Comparison of ENCODE assay signal across 9 mouse cellular contexts in genomic region chr4:3052314-3053059, GRCm38 (mm10).
DNase-seq lines count a peak whose midpoint lies in the region; ATAC-seq lines count a peak whose summit lies in the region.
"Had no signal": no experiment of that assay in that cellular context is flagged by ENCODE, and none has a peak within 500 bp of the region (broad histone marks: within the 10 kb centered on the region; RNA-seq: fewer than 3 reads in every experiment).

No protein-coding gene starts in this region.

- H3K9me3 ChIP-seq in embryonic facial prominence, embryonic 12.5 days: peaks cover 67% of the 10 kb centered on the region
- peaks cover 67% of the 10 kb centered on the region for H3K9me3 ChIP-seq in embryonic facial prominence, embryonic 10.5 days
- H3K9me3 ChIP-seq in forebrain, embryonic 14.5 days (replicated peaks; ENCODE audit: control insufficient read depth, low read length): peaks cover 65% of the 10 kb centered on the region
- H3K9me3 ChIP-seq in kidney, embryonic 16.5 days (ENCODE audit: low read length): peaks cover 66% of the 10 kb centered on the region
- peaks cover 63% of the 10 kb centered on the region for H3K9me3 ChIP-seq in midbrain, embryonic 15.5 days

- no peak overlapping the region for H3K4me3 ChIP-seq in embryonic facial prominence, embryonic 12.5 days
- no peak overlapping the region for H3K4me3 ChIP-seq in embryonic facial prominence, embryonic 10.5 days
- H3K4me3 ChIP-seq in forebrain, embryonic 14.5 days (ENCODE audit: low read depth, low read length): no peak overlapping the region
- H3K4me3 ChIP-seq in kidney, embryonic 16.5 days (ENCODE audit: low read length): no peak overlapping the region
- no peak overlapping the region for H3K4me3 ChIP-seq in midbrain, embryonic 15.5 days
- H3K4me3 ChIP-seq: myocyte had no signal

- no peak overlapping the region for H3K27ac ChIP-seq in embryonic facial prominence, embryonic 12.5 days
- no peak overlapping the region for H3K27ac ChIP-seq in embryonic facial prominence, embryonic 10.5 days (replicated peaks)
- no peak overlapping the region for H3K27ac ChIP-seq in forebrain, embryonic 14.5 days (ENCODE audit: low read depth, low read length)
- H3K27ac ChIP-seq in kidney, embryonic 16.5 days (ENCODE audit: low read length): no peak overlapping the region
- H3K27ac ChIP-seq in midbrain, embryonic 15.5 days: no peak overlapping the region

- no peaks in the 10 kb centered on the region for H3K27me3 ChIP-seq in embryonic facial prominence, embryonic 12.5 days
- H3K27me3 ChIP-seq in embryonic facial prominence, embryonic 10.5 days (replicated peaks; ENCODE audit: low read depth, poor library complexity, severe bottlenecking): no peaks in the 10 kb centered on the region
- H3K27me3 ChIP-seq in forebrain, embryonic 14.5 days (replicated peaks; ENCODE audit: control insufficient read depth, insufficient read depth, low read length): no peaks in the 10 kb centered on the region
- H3K27me3 ChIP-seq in kidney, embryonic 16.5 days (ENCODE audit: insufficient read depth, low read length): no peaks in the 10 kb centered on the region
- no peaks in the 10 kb centered on the region for H3K27me3 ChIP-seq in midbrain, embryonic 15.5 days (replicated peaks)

- no peak overlapping the region for H3K9ac ChIP-seq in embryonic facial prominence, embryonic 12.5 days
- no peak overlapping the region for H3K9ac ChIP-seq in forebrain, embryonic 14.5 days (ENCODE audit: low read length)
- H3K9ac ChIP-seq in kidney, embryonic 16.5 days (replicated peaks; ENCODE audit: low read length): no peak overlapping the region
- no peak overlapping the region for H3K9ac ChIP-seq in midbrain, embryonic 15.5 days

- intact Hi-C loops in left cerebral cortex, postnatal 4 days (cut with DNase I): no loop called here

- H3K4me1 ChIP-seq in embryonic facial prominence, embryonic 12.5 days: no peaks in the 10 kb centered on the region
- H3K4me1 ChIP-seq in embryonic facial prominence, embryonic 10.5 days: no peaks in the 10 kb centered on the region
- no peaks in the 10 kb centered on the region for H3K4me1 ChIP-seq in forebrain, embryonic 14.5 days (ENCODE audit: control insufficient read depth, insufficient read depth, low read length)
- no peaks in the 10 kb centered on the region for H3K4me1 ChIP-seq in kidney, embryonic 16.5 days (ENCODE audit: insufficient read depth, low read length)
- H3K4me1 ChIP-seq in midbrain, embryonic 15.5 days: no peaks in the 10 kb centered on the region

- no peaks in the 10 kb centered on the region for H3K36me3 ChIP-seq in embryonic facial prominence, embryonic 12.5 days
- H3K36me3 ChIP-seq in embryonic facial prominence, embryonic 10.5 days (replicated peaks): no peaks in the 10 kb centered on the region
- H3K36me3 ChIP-seq in forebrain, embryonic 14.5 days (ENCODE audit: control insufficient read depth, insufficient read depth, low read length): no peaks in the 10 kb centered on the region
- no peaks in the 10 kb centered on the region for H3K36me3 ChIP-seq in kidney, embryonic 16.5 days (ENCODE audit: insufficient read depth, low read length)
- H3K36me3 ChIP-seq in midbrain, embryonic 15.5 days (replicated peaks): no peaks in the 10 kb centered on the region

- peak; percentile 2; the same call in 1 of the 2 replicates for ATAC-seq in embryonic facial prominence, embryonic 12.5 days (ENCODE audit: insufficient number of reproducible peaks, insufficient read depth, low FRiP score, low TSS enrichment)
- 0 out of 2 replicates have a peak, but pooled peaks have one; percentile 8 for ATAC-seq in forebrain, embryonic 14.5 days
- ATAC-seq in kidney, embryonic 16.5 days (ENCODE audit: low FRiP score, low TSS enrichment): peak; percentile 16; the same call in 1 of the 2 replicates
- 0 out of 2 replicates have a peak, but pooled peaks have one; percentile 35 for ATAC-seq in midbrain, embryonic 15.5 days (replicated peaks)

- WGBS in embryonic facial prominence, embryonic 12.5 days: 83% methylated on average over 4 of the region's 4 CpGs
- 86% methylated on average over 4 of the region's 4 CpGs for WGBS in embryonic facial prominence, embryonic 10.5 days
- WGBS in forebrain, embryonic 14.5 days: 80% methylated on average over 4 of the region's 4 CpGs
- 85% methylated on average over 4 of the region's 4 CpGs for WGBS in kidney, embryonic 16.5 days
- WGBS in midbrain, embryonic 15.5 days: 81% methylated on average over 4 of the region's 4 CpGs

- DNase-seq in embryonic facial prominence, embryonic 10.5 days (ENCODE audit: low spot score): no peak
- DNase-seq in 416B (ENCODE audit: low read depth): peak; percentile 4
- DNase-seq in forebrain, embryonic 14.5 days (ENCODE audit: low spot score): no peak
- DNase-seq in left cerebral cortex, postnatal 4 days: no peak
- DNase-seq in right cerebral cortex, adult 18-20 months: no peak

- H3K4me2 ChIP-seq in embryonic facial prominence, embryonic 12.5 days (replicated peaks): no peak overlapping the region
- H3K4me2 ChIP-seq in forebrain, embryonic 14.5 days (ENCODE audit: low read length): no peak overlapping the region
- H3K4me2 ChIP-seq in kidney, embryonic 16.5 days (replicated peaks; ENCODE audit: low read depth, low read length): no peak overlapping the region
- H3K4me2 ChIP-seq in midbrain, embryonic 15.5 days: no peak overlapping the region
